Mouse (Mus musculus): ENCODE measurements around the gene Nexn. TPM values are rescaled to one million over a fixed set of nuclear protein-coding genes. Genes with fewer than 3 reads are reported as not detected.

Nexn gene
- total and polyA plus RNA-seq, 2 experiments from 2014 or later = 88.6 to 314 TPM

DNA sequence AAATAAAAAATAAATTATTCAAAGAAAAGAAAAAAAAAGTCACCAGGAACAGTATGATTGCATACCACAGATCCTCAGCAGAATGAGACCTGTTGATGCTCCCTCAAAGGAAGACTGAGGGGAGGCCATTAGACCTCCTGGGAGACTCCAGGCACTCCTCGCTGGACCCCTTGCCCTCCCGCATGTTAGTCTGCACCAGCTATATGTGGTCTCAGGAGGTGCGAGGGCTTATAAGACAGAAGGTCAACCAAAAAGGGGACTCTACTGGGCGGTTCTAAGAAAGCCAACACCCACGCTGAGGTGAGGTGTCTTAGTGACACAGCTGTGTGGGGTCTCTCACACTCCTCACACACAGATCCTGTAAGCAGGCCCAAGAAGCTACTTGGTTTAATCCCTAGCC is 29.7 kb upstream of the Nexn start:
- WGBS = 95% methylated on average over 5 of the region's 5 CpGs
- H3K36me3 ChIP-seq (replicated peaks; ENCODE audit: control insufficient read depth, insufficient read depth, low read length) = peaks cover 18% of the 10 kb centered on the region
- H3K27me3 ChIP-seq (ENCODE audit: control insufficient read depth, insufficient read depth, low read length) = no peaks in the 10 kb centered on the region

DNA sequence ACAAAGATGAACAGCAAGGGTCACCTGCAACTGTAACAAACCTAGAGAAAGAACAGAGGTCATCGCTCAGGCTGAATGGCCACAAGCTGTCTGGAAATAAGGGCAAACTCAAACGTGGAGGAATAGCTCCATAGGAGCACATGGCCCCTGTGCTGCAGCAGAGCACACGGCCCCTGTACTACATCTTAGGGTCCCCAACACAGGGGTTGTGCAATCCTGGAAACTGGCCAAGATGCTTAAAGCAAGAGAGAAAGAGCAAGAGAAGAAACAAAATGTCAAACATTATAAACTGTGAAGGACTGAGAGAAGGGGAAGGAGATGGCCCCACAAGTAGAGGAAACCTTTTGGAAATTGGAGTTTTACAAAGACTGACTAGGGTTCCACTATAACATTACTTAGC is 28.2 kb upstream of the Nexn start:
- no peak overlapping the region for H3K4me2 ChIP-seq (ENCODE audit: low read depth, low read length)
- H3K27ac ChIP-seq (ENCODE audit: low read depth) = peak overlapping the region; percentile 39; the same call in 1 of the 2 replicates
- no peaks in the 10 kb centered on the region for H3K27me3 ChIP-seq (ENCODE audit: control insufficient read depth, insufficient read depth, low read length)
- H3K4me3 ChIP-seq (ENCODE audit: low read depth, low read length) = no peak overlapping the region
- H3K4me1 ChIP-seq (ENCODE audit: control insufficient read depth, insufficient read depth) = peaks cover 11% of the 10 kb centered on the region; the same call in 1 of the 2 replicates
- H3K9ac ChIP-seq (replicated peaks; ENCODE audit: low read depth, low read length) = no peak overlapping the region
- peaks cover 18% of the 10 kb centered on the region for H3K36me3 ChIP-seq (replicated peaks; ENCODE audit: control insufficient read depth, insufficient read depth, low read length)
- TF ChIP-seq EP300 (IDR thresholded peaks at IDR 0.05; ENCODE audit: low read depth) (no peak), CTCF (IDR thresholded peaks at IDR 0.05; ENCODE audit: low read depth) (no peak)
- 49% methylated on average over 3 of the region's 3 CpGs for WGBS
- peak; percentile 3 for DNase-seq (ENCODE audit: low spot score)
- no peak for ATAC-seq (ENCODE audit: insufficient read depth, low read depth)
- H3K9me3 ChIP-seq (replicated peaks; ENCODE audit: control insufficient read depth, low read length) = no peaks in the 10 kb centered on the region

More for the DNA sequence above, 29.7 kb upstream of the Nexn start:
- no peak for TF ChIP-seq CTCF (IDR thresholded peaks at IDR 0.05; ENCODE audit: low read depth)
- TF ChIP-seq EP300 (IDR thresholded peaks at IDR 0.05; ENCODE audit: low read depth) = no peak
- DNase-seq (ENCODE audit: low spot score) (peak; percentile 0), ATAC-seq (ENCODE audit: insufficient read depth, low read depth) (no peak)
- Histone ChIP-seq H3K9me3 (replicated peaks; ENCODE audit: control insufficient read depth, low read length) (no peaks in the 10 kb centered on the region), H3K4me2 (ENCODE audit: low read depth, low read length) (no peak overlapping the region), H3K9ac (replicated peaks; ENCODE audit: low read depth, low read length) (no peak overlapping the region), H3K4me3 (ENCODE audit: low read depth, low read length) (no peak overlapping the region), H3K4me1 (ENCODE audit: control insufficient read depth, insufficient read depth) (peaks cover 11% of the 10 kb centered on the region; the same call in 1 of the 2 replicates), H3K27ac (ENCODE audit: low read depth) (no peak overlapping the region)

GRCm38 (mm10) chr3:152293530-152294181 is 27.5 kb upstream of the Nexn start:
- ATAC-seq (ENCODE audit: insufficient read depth, low read depth) = peak; percentile 45; the same call in 1 of the 2 replicates
- DNase-seq (ENCODE audit: low spot score) = peak; percentile 5
- H3K9ac ChIP-seq (replicated peaks; ENCODE audit: low read depth, low read length) = no peak overlapping the region
- TF ChIP-seq CTCF (IDR thresholded peaks at IDR 0.05; ENCODE audit: low read depth) (no peak), EP300 (IDR thresholded peaks at IDR 0.05; ENCODE audit: low read depth) (no peak)
- H3K36me3 ChIP-seq (replicated peaks; ENCODE audit: control insufficient read depth, insufficient read depth, low read length) = peaks cover 18% of the 10 kb centered on the region
- H3K27ac ChIP-seq (ENCODE audit: low read depth) = peak overlapping the region; percentile 39
- WGBS = 27% methylated on average over 13 of the region's 13 CpGs
- H3K4me3 ChIP-seq (ENCODE audit: low read depth, low read length) = no peak overlapping the region
- no peaks in the 10 kb centered on the region for H3K27me3 ChIP-seq (ENCODE audit: control insufficient read depth, insufficient read depth, low read length)
- H3K4me1 ChIP-seq (ENCODE audit: control insufficient read depth, insufficient read depth) = peaks cover 11% of the 10 kb centered on the region; the same call in 1 of the 2 replicates
- no peaks in the 10 kb centered on the region for H3K9me3 ChIP-seq (replicated peaks; ENCODE audit: control insufficient read depth, low read length)
- H3K4me2 ChIP-seq (ENCODE audit: low read depth, low read length) = no peak overlapping the region

- DNase-seq (ENCODE audit: low spot score) = no peak
- no peaks in the 10 kb centered on the region for H3K9me3 ChIP-seq (replicated peaks; ENCODE audit: control insufficient read depth, low read length)
- no peaks in the 10 kb centered on the region for H3K27me3 ChIP-seq (ENCODE audit: control insufficient read depth, insufficient read depth, low read length)
- H3K4me3 ChIP-seq (ENCODE audit: low read depth, low read length) = no peak overlapping the region
- H3K27ac ChIP-seq (ENCODE audit: low read depth) = no peak overlapping the region
- TF ChIP-seq CTCF (IDR thresholded peaks at IDR 0.05; ENCODE audit: low read depth) (no peak), EP300 (IDR thresholded peaks at IDR 0.05; ENCODE audit: low read depth) (no peak)
- peaks cover 17% of the 10 kb centered on the region; the same call in 1 of the 2 replicates for H3K4me1 ChIP-seq (ENCODE audit: control insufficient read depth, insufficient read depth)
- H3K36me3 ChIP-seq (replicated peaks; ENCODE audit: control insufficient read depth, insufficient read depth, low read length) = peaks cover 17% of the 10 kb centered on the region
- WGBS = 82% methylated on average over 6 of the region's 6 CpGs
- H3K9ac ChIP-seq (replicated peaks; ENCODE audit: low read depth, low read length) = no peak overlapping the region
- no peak for ATAC-seq (ENCODE audit: insufficient read depth, low read depth)
- H3K4me2 ChIP-seq (ENCODE audit: low read depth, low read length) = no peak overlapping the region
Observed at GRCm38 (mm10) chr3:152291895-152292294, 25.7 kb upstream of the Nexn start.

- Histone ChIP-seq H3K27me3 (ENCODE audit: control insufficient read depth, insufficient read depth, low read length) (no peaks in the 10 kb centered on the region), H3K4me1 (ENCODE audit: control insufficient read depth, insufficient read depth) (peaks cover 17% of the 10 kb centered on the region; the same call in 1 of the 2 replicates), H3K4me2 (ENCODE audit: low read depth, low read length) (no peak overlapping the region), H3K36me3 (replicated peaks; ENCODE audit: control insufficient read depth, insufficient read depth, low read length) (peaks cover 7% of the 10 kb centered on the region), H3K9me3 (replicated peaks; ENCODE audit: control insufficient read depth, low read length) (no peaks in the 10 kb centered on the region), H3K4me3 (ENCODE audit: low read depth, low read length) (no peak overlapping the region), H3K9ac (replicated peaks; ENCODE audit: low read depth, low read length) (no peak overlapping the region), H3K27ac (ENCODE audit: low read depth) (no peak overlapping the region)
- DNase-seq (ENCODE audit: low spot score) (no peak), ATAC-seq (ENCODE audit: insufficient read depth, low read depth) (no peak)
- TF ChIP-seq CTCF (IDR thresholded peaks at IDR 0.05; ENCODE audit: low read depth) (no peak), EP300 (IDR thresholded peaks at IDR 0.05; ENCODE audit: low read depth) (no peak)
- 90% methylated on average over 17 of the region's 17 CpGs for WGBS
Observed at GRCm38 (mm10) chr3:152290175-152290798, 24.1 kb upstream of the Nexn start.

Measured in heart, postnatal 0 days (tissue).